Mouse (Mus musculus) liver (tissue): ENCODE measurements around the gene Xndc1.

ENCODE experiments used
- DNase-seq: peaks from one replicate; pipeline ENCODE4 v3.0.0-alpha.2; 2020; ENCODE audit warnings: mixed read lengths

The Xndc1 gene

DNA sequence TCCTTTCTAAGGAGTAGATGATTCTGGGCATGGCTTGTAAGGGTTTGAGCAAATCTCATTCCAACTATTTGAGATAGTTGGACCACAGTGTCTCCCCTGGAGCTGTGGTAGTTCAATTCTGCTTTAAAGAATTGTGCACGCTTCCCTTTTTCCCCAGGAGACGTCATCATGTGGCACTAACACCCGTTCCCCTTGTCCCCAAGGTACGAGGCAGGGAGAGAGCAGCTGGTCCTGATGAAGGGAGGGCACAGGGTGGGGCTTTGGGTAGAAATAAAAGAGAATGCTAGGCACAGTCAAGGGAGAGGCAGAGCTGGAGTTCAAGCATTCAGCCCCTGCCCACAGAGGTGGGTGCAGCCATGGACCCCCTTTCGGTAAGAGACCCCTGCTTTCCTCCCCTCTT lies 17.5 kb downstream of the Xndc1 start, which contains the start of gene Trpc2:
TSS of gene Trpc2 (plus strand) at position 301 of the 400 bp plus-strand sequence.
- DNase-seq: no peak

DNA sequence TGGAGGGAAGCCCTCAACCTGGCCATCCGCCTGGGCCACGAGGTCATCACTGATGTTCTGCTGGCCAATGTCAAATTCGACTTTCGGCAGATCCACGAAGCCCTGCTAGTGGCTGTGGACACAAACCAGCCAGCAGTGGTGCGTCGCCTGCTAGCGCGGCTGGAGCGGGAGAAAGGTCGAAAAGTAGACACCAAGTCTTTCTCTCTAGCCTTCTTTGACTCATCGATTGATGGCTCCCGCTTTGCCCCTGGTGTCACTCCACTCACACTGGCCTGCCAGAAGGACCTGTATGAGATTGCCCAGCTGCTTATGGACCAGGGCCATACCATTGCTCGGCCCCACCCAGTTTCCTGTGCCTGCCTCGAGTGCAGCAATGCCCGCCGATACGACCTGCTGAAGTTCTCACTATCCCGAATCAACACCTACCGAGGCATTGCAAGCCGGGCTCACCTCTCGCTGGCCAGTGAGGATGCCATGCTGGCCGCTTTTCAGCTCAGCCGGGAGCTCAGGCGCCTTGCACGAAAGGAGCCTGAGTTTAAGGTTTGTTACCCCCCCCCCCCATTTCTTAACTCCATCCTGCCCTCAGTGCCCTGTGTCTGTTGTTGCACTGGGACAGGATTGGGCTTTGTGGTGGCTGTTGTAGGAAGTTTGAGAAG lies 18.9 kb downstream of the Xndc1 start:
- no peak for DNase-seq

DNA sequence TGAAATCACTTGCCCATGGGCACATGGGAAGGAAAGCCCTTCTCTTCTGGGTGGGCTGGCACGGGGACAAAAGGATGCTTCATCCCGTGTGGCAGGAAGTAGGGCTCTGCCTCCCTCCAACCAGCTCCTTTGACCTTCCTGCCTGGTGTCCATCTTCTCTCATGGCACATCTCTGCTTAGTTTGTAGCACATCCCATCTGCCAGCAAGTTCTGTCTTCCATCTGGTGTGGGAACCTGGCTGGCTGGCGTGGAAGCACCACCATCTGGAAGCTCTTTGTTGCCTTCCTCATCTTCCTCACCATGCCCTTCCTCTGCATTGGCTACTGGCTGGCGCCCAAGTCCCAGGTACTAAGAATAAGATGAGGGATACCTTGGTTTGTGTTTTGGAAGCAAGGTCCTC lies 22.0 kb downstream of the Xndc1 start:
- DNase-seq: no peak

DNA sequence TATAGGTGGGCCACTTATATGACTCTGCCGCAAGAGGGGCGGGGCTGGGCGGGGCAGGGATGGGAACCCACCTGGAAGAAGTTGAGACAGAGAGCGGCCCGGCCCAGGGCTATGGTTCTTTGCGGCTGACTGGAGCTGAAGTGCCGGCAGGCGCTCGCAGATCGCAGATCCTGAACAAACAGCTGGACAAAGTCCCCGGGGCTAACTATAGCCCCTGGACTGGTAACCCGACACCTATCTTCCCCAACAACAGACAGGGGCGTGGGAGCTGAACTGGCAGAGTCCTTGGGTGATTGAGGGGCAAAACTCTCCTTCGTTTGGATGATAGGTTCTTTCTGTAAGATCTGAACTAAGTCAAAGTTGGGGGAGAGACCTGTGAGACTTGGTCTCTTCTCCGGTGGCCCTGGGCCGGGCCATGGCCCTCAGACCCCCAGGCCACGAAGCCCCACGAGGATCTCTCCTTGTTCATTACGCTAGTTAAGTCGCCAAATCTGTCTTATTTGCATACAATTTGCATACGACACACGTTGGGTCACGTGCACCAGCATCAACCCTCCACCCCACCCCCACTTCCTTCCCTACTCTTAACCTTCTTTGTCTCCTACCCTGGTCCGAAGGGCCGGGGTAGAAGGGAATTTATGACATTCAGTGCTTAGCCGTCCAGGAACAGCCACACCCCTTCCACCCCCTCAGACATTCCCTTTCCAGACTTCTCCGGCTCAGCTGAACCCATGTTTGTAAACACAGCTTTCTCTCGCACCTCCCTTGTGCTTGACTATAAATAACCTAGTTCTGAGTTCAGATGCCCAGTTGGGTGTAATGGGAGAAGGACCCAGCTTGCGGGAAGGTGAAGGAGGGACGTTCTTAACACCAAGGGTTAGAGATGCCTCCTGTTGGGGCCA lies 34.7 kb downstream of the Xndc1 start:
- DNase-seq: peak; percentile 40

DNA sequence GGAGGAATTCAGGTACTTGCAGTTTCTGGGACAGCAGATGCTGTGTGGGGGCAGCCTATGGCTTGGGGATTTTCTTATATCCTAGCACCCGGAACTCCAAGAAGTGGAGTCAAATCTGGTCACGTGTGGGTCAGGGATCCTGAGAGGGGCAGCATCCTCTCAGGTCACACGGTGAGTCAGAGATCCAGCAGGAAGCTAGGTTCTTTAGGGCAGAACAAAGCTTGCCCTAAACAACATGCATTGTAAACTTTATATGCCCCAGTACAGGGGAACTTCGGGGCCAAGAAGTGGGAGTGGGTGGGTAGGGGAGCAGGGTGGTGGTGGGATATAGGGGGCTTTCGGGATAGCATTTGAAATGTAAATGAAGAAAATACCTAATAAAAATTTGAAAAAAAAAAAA lies 35.6 kb downstream of the Xndc1 start:
- DNase-seq: no peak

DNA sequence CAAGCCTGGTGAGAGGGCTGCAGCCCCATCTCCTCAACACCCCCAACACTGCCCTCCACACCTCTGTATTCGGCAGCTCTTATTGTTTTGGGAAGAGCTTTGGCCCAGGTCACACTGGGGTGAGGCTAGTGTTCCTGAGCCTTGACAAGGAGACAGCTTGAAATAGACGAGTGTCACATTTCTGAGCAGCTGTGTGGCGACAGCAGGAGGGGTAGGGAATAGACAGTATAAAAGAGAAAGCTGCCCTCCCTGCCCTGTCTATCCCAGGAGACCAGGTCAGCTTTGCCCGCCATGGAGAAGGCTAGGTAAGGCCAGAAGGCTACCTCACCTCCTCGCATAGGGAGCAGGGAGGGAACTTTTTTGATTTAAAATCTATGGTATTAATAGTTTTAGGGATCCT lies 36.2 kb downstream of the Xndc1 start, which contains the start of gene Art1:
TSS of gene Art1 (plus strand) at position 257 of the 400 bp plus-strand sequence.
- DNase-seq: no peak

DNA sequence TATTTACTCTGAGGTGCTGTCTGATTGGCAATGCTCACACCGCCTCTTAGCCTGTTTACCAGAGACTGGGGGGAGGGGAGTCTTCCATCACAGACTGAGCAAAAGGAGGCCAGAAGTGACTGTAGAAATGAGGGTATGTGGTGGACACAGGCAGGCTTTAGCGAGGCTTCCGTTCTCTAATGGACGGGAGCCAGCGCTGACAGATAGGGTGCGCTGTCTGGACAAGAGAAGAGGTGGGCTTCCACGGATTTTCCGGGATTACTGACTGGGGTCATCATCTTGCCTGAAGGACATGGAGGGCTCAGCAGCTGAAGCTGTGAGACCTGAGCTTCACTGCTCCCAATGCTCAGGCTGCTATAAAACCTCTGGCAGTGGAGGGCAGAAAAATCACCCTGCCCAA lies 36.9 kb downstream of the Xndc1 start:
- no peak for DNase-seq

DNA sequence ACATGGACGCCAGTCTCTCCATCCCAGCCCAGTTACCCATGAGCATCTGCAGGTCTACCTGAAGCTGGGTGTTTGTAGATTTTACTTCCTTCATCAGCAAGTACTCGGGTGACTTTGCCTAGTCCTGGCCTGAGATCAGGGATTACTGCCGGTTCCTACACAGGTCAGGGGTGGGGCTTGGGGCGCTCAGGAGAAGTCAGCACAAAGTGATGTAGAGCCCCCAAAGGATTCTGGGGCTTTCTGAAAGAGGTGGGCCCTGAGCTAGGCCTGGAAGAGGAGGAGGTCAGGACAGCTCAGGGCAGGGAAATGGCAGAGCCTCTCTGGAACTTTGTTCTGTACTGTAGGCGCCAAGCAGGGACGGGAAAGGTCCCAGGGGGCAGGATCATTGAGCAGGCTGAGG lies 37.4 kb downstream of the Xndc1 start:
- no peak for DNase-seq

DNA sequence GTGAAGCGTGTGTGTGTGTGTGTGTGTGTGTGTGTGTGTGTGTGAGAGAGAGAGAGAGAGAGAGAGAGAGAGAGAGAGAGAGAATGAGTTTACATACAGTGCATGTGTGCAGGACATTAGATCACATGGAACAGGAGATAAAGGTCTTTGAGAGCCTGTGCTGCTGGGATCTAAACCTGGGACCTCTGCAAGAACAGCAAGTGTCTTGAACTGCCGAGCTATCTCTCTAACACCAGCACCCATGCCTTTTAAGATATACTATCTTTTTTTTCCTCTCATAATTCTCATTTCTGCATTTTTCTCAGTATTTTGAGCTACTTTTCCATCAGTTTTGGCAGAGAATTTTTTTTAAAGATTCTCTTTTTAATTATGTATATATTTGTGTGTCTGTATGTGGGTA lies 38.2 kb downstream of the Xndc1 start:
- DNase-seq: no peak

DNA sequence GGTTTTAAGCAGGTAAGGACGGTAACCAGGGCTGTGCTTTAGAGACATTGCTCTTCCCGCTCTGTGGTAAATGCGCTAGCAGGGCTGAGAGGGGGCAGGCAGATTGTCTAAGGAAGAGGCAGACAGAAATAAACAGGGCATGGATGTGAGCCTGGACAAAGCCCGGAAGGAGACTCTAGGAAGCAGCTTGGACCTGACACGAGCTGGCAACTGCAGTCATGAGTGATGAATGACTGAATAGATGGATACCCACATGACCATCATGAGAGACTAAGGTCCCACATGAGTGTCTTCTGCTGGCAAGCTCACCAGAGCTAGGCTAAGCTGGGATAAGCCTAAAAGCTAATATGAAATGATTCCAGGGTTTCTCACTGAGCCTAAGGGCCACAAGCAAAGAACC lies 38.8 kb downstream of the Xndc1 start:
- DNase-seq: no peak

DNA sequence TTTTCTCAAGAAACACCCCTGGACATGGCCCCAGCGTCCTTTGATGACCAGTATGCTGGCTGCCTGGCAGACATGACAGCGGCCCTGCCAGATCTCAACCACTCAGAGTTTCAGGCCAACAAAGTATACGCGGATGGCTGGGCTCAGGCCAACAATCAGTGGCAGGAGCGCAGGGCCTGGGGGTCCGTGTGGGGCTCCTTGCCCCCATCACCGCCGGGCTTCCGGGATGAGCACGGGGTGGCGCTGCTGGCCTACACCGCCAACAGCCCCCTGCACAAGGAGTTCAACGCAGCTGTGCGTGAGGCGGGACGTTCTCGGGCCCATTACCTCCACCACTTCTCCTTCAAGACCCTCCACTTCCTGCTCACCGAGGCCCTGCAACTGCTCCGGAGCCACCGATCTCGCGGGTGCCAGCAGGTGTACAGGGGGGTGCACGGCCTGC lies 41.4 kb downstream of the Xndc1 start:
- no peak for DNase-seq

DNA sequence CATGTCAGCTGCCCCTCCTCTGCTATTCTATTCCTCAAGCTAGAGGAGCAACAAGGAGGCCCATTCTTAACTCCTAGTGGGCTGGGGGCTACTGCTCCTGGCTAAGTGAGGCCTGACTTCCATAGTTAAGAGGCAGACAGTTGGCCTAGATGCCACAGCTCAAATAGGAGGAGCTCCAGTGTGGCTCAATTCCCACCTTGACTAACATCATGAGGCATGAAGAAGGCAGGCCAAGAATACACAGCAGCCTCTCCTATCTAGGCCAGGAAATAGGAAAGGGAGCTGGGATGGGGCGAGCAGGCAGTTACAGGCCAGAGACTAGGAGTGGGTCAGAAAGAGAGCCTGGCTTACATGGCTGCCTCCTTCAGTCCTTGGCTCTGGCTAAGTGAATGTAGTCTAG lies 42.9 kb downstream of the Xndc1 start:
- DNase-seq: no peak

DNA sequence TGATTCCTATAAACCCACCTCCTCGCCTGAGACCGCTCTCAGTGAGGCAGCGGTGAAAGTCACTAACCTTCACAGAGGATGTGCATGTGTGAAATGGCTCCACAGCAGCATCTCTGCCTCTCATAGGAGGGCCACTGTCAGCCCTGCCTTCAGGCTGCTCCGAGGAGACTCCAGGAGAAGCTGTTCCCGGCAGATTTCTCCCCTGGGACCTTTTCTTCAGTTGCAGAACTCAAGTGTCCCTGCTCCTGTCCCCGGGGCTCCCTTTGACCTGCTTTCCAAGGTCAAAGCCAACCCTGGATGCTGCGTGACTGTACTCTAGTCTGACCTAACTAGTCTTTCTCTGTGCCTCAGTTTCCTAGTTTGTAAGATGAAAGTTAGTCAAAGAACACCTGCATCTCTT lies 43.9 kb downstream of the Xndc1 start, which contains the start of gene Art5:
TSS of gene Art5 (minus strand) at position 319 of the 400 bp plus-strand sequence.
- no peak for DNase-seq

DNA sequence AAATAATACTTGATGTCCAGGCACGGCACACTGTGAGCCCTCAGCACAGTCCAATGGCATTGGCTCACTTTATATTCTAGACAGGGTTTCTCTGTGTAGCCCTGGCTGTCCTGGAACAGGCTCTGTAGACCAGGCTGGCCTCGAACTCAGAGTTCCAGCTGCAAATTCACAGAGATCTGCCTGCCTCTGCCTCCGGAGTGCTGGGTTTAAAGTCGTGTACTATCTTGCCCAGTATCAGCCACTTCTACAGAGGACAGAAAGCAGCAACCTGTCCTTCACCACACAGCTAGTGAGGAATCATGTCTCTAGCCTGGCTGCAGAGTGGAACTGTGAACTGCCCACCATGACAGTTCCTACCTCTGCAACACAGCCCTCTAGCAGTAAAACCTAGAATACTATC lies 44.4 kb downstream of the Xndc1 start:
- no peak for DNase-seq

DNA sequence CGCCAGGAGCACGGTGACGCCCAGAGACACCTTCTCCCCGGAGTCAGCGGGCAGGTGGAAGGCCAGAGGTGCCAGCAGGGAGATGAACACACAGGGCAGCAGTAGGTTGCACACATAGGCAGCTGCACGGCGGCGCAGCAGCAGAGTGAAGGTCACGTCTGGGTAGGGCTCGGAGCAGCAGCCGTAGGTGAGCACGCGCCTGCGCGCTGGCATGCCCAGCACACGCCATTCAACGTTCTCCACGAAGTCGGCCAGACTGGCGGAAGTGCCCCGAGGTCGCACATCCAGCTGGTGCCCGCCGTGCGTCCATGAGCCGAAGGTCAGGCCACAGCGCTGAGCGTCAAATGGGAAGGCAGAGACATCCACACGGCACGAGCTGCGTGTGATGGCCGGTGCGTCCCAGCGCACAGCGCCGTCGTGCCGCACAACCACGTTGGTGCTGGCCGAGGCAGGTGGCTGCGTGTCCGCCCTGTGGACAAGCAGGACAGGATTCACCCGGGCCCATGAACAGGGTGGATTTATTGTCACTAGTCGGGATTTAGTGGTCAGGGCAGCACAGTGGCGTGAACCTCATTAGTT lies 47.9 kb downstream of the Xndc1 start:
- no peak for DNase-seq

DNA sequence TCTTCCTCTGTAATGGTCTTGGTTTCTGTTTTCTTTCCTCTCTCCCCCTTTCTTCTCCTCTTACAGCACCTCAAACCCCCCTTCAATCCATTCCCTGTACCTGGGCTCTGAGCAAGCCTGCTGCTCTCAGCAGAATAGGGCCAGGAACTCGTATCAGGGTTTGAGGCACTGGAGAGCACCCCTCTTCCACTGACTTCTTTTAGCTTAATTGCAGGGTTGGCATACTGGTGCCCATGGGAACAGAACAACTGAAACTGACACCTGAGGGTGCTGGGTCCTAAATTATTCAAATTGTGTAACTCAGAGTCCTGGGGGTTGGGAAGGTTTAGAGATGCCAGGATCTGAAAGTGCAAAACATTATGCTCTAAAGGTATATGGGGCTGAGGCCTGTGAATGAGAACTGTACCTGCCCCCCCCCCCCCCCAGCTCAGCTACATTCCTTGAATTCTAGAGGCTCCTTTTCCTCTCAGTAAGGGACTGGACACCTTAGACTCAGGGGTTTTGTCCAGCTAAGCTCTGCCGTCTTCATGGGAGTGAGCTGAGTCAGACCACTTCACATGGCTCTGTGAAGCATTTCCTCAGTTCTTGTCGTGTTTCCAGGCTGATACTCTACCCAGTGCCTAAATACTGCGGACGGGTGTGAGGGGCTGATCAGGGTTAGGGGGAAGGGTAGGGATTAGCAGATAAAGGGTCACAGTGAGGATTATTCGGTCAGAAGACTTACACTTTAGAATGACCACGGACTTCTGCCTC lies 51.4 kb downstream of the Xndc1 start, which contains the start of gene Chrna10:
TSS of gene Chrna10 (minus strand) at position 250 of the 753 bp plus-strand sequence.
- DNase-seq: no peak

DNA sequence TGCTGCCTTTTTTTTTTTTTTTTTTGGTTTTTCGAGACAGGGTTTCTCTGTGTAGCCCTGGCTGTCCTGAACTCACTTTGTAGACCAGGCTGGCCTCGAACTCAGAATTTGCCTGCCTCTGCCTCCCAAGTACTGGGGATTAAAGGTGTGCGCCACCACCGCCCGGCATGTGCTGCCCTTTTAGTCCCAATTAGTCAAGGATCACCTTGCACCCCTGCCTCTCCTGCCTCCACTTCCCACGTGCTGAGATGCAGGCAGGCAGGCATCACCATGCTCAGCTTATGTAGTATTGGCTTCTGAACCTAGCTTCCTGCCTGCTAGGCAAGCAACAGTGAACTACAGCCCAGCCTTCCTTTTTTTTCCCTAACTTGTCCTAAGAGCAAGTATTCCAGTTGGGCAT lies 52.1 kb downstream of the Xndc1 start:
- no peak for DNase-seq

DNA sequence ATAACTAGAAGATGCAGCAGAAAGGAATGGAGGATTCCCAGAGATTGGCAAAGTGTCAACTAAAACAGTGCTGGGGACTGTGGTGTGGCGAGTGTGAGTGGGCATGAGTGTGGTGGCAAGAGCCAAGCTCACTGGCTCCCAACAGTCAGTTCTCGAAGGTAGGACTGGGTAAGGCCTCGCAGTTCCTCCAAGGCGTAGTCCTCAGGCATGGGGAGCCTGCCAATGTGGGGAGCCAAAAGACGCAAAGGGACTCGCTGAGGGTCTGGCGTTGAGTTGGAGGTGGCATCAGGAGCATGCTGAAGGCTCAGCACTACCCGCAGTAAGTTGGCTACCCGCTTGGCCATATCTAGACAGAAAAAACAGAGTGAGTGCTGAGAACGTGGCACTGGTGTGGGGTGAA lies 55.0 kb downstream of the Xndc1 start:
- DNase-seq: no peak

DNA sequence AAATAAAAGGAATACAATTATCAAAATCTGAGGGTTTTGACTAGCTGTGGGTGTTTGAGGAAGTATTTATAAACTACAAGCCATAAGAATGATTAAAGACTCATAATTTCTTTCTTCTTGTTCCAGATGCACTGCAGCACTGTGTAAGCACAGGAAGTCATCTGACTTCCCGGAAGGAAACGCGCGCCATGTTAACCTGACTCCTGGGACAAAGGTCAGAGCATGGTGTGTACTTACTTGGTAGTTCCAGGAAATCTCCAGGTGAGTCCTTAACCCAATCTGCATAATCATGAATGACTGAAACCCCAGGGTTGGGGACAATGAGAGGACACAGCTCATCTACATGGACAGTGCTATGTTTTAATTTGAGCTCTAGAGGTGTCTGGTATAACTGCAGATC lies 67.1 kb downstream of the Xndc1 start:
- DNase-seq: no peak
